Comparison of ENCODE assay signal across 10 mouse cellular contexts in the genomic region with DNA sequence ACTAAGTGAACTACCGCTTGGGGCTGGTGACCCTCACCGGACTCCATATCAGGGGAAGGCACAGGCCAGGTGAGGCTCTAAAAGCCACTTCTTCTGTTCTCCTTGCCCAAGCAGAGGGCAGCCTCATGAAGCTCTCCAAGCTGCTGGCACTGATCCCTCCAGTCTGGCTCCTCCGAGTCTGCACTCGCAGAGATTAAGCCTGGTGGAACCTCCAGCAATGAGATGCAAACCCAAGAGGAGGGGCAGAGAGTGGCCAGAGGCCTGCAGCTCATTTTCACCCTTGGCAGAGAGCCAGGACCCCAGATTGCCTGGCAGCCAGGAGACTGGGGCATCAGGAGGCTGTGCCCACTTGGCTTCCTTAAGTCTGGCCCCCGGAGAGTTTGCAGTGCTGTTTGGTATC. TPM values are rescaled to one million over a fixed set of nuclear protein-coding genes. Genes with fewer than 3 reads are reported as not detected.
DNase-seq lines count a peak whose midpoint lies in the region; ATAC-seq and TF ChIP-seq lines count a peak whose summit lies in the region.
"Had no signal": no experiment of that assay in that cellular context is flagged by ENCODE, and none has a peak within 500 bp of the region (broad histone marks: within the 10 kb centered on the region; RNA-seq: fewer than 3 reads in every experiment).

No protein-coding gene starts in this region.

- ATAC-seq in heart, embryonic 15.5 days (replicated peaks; ENCODE audit: insufficient number of reproducible peaks, insufficient read depth, low FRiP score, low read depth) = 0 out of 2 replicates have a peak, but pooled peaks have one; percentile 12

- H3K36me3 ChIP-seq in heart, embryonic 15.5 days = 0 out of 2 replicates have a peak, but pooled peaks cover 3% of the 10 kb centered on the region
- H3K36me3 ChIP-seq: liver, embryonic 15.5 days had no signal

- H3K4me2 ChIP-seq in heart, embryonic 15.5 days = peak overlapping the region; percentile 0; the same call in 1 of the 2 replicates
- H3K4me2 ChIP-seq: liver, embryonic 15.5 days; neural tube, embryonic 12.5 days had no signal

- H3K4me3 ChIP-seq in layer of hippocampus, adult 2 months = no peak overlapping the region
- H3K4me3 ChIP-seq in heart, embryonic 15.5 days = no peak overlapping the region
- H3K4me3 ChIP-seq: liver, embryonic 15.5 days; neural tube, embryonic 12.5 days had no signal

- 45% methylated on average over 5 of the region's 5 CpGs for WGBS in heart, embryonic 15.5 days

- peak overlapping the region; percentile 31; the same call in 1 of the 2 replicates for H3K9ac ChIP-seq in heart, embryonic 15.5 days
- H3K9ac ChIP-seq: liver, embryonic 15.5 days; neural tube, embryonic 12.5 days had no signal

- H3K4me1 ChIP-seq in heart, embryonic 15.5 days (replicated peaks) = peaks cover 32% of the 10 kb centered on the region

- no peak overlapping the region for H3K27ac ChIP-seq in layer of hippocampus, adult 2 months
- H3K27ac ChIP-seq in heart, embryonic 15.5 days = peak overlapping the region; percentile 53
- H3K27ac ChIP-seq: kidney, postnatal 0 days; liver, embryonic 15.5 days; neural tube, embryonic 12.5 days had no signal

- TF ChIP-seq CTCF in layer of hippocampus, adult 2 months (conservative IDR thresholded peaks at IDR 0.05) = no peak

- no peaks in the 10 kb centered on the region for H3K27me3 ChIP-seq in heart, embryonic 15.5 days
- H3K27me3 ChIP-seq: neural tube, embryonic 12.5 days had no signal

- peak; percentile 43 to 64 for DNase-seq in layer of hippocampus, postnatal 10 days (ENCODE audit: low spot score in 2 of 2)
- DNase-seq in layer of hippocampus, adult 2 months (ENCODE audit: low spot score in 2 of 2) = no peak
- peak; percentile 40 for DNase-seq in adrenal gland, postnatal 25 days
- DNase-seq in brain, embryonic 18.5 days (ENCODE audit: low read depth, low spot score) = peak; percentile 43
- DNase-seq in thymus, postnatal 25 days = no peak
- no peak for DNase-seq in layer of hippocampus, adult 9-11 months

- H3K9me3 ChIP-seq in heart, embryonic 15.5 days (replicated peaks) = no peaks in the 10 kb centered on the region
- H3K9me3 ChIP-seq: liver, embryonic 15.5 days had no signal

RNA-seq across cellular contexts. Expression of a gene that starts 27.1 kb away (rescaled TPM):
- total RNA-seq in layer of hippocampus, postnatal 10 days (2021) = 10 to 100 TPM; 24.9 to 25.9 TPM
- 10 to 100 TPM; 30.7 to 30.9 TPM for total RNA-seq in layer of hippocampus, adult 2 months (2021)
- 63.1 and 63.6 TPM in 2 replicates for total RNA-seq in adrenal gland, postnatal 25 days (2021)
- 4.7 and 5.7 TPM in 2 replicates for polyA plus RNA-seq in heart, embryonic 15.5 days (2015; fragmentation: Nextera tagmentation; extraction: Ambion mirVana)

Comparison
In these comparisons a context has a peak if more than half of its experiments do, and no peak if none do; other contexts are left out.
1. DNase-seq: peak in layer of hippocampus, postnatal 10 days (2 of 2), adrenal gland, postnatal 25 days (single experiment) and brain, embryonic 18.5 days (single experiment); none in layer of hippocampus, adult 2 months (0 of 2), thymus, postnatal 25 days (single experiment) and layer of hippocampus, adult 9-11 months (single experiment).